ENCODE assay signal across 20 mouse cellular contexts in the genomic region with DNA sequence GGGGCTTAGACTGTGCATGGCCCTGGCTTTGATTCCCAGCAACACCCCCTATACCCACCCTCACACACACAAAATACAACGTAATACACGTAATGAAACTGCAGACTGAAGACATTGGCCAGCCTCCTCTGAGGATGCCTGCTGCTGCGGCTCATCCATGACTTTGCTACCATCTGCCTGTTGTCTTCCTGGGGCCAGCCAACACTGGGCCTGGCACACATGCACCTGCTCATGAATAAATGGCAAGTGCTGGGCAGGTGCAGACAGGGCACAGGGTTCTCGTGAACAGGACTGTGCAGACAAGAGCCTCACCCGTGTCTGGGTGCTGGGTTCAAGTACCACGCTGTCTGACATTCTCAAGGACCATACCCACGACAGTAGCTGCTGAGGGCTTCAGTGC. TPM values are rescaled to one million over a fixed set of nuclear protein-coding genes. Genes with fewer than 3 reads are reported as not detected.
DNase-seq lines count a peak whose midpoint lies in the region; ATAC-seq and TF ChIP-seq lines count a peak whose summit lies in the region.
"Had no signal": no experiment of that assay in that cellular context is flagged by ENCODE, and none has a peak within 500 bp of the region (broad histone marks: within the 10 kb centered on the region; RNA-seq: fewer than 3 reads in every experiment).

No protein-coding gene starts in this region.

- WGBS in hindbrain, embryonic 14.5 days: 87% methylated on average over 7 of the region's 7 CpGs
- WGBS in hindbrain, embryonic 12.5 days: 90% methylated on average over 7 of the region's 7 CpGs
- 93% methylated on average over 7 of the region's 7 CpGs for WGBS in kidney, embryonic 14.5 days

- H3K4me3 ChIP-seq in hindbrain, embryonic 14.5 days (replicated peaks; ENCODE audit: low read length): no peak overlapping the region
- H3K4me3 ChIP-seq in hindbrain, embryonic 12.5 days: no peak overlapping the region
- 0 out of 2 replicates have a peak overlapping the region, but pooled peaks have one; percentile 37 for H3K4me3 ChIP-seq in E14TG2a.4 (replicated peaks; ENCODE audit: low read length)
- H3K4me3 ChIP-seq in kidney, embryonic 14.5 days (ENCODE audit: low read length): no peak overlapping the region
- H3K4me3 ChIP-seq: embryonic facial prominence, embryonic 15.5 days; heart, embryonic 10.5 days; hindbrain, embryonic 13.5 days; limb, embryonic 15.5 days; neural tube, embryonic 12.5 days had no signal

- no peaks in the 10 kb centered on the region for H3K9me3 ChIP-seq in hindbrain, embryonic 14.5 days (ENCODE audit: control insufficient read depth, low read length)
- no peaks in the 10 kb centered on the region for H3K9me3 ChIP-seq in hindbrain, embryonic 12.5 days (replicated peaks)
- H3K9me3 ChIP-seq in E14TG2a.4 (ENCODE audit: low read length): no peaks in the 10 kb centered on the region
- no peaks in the 10 kb centered on the region for H3K9me3 ChIP-seq in kidney, embryonic 14.5 days (ENCODE audit: control insufficient read depth, low read length)
- H3K9me3 ChIP-seq: embryonic facial prominence, embryonic 15.5 days; heart, embryonic 10.5 days; hindbrain, embryonic 13.5 days; limb, embryonic 15.5 days; neural tube, embryonic 12.5 days had no signal

- H3K9ac ChIP-seq in hindbrain, embryonic 14.5 days: no peak overlapping the region
- no peak overlapping the region for H3K9ac ChIP-seq in hindbrain, embryonic 12.5 days
- no peak overlapping the region for H3K9ac ChIP-seq in kidney, embryonic 14.5 days (ENCODE audit: low read depth, low read length)
- H3K9ac ChIP-seq: embryonic facial prominence, embryonic 15.5 days; hindbrain, embryonic 13.5 days; limb, embryonic 15.5 days; neural tube, embryonic 12.5 days had no signal

- no peak overlapping the region for H3K4me2 ChIP-seq in hindbrain, embryonic 14.5 days (replicated peaks)
- H3K4me2 ChIP-seq in hindbrain, embryonic 12.5 days (replicated peaks): no peak overlapping the region
- H3K4me2 ChIP-seq in kidney, embryonic 14.5 days (replicated peaks; ENCODE audit: low read depth, low read length): no peak overlapping the region
- H3K4me2 ChIP-seq: embryonic facial prominence, embryonic 15.5 days; hindbrain, embryonic 13.5 days; limb, embryonic 15.5 days; neural tube, embryonic 12.5 days had no signal

- H3K27ac ChIP-seq in hindbrain, embryonic 14.5 days: no peak overlapping the region
- no peak overlapping the region for H3K27ac ChIP-seq in hindbrain, embryonic 12.5 days
- no peak overlapping the region for H3K27ac ChIP-seq in kidney, embryonic 14.5 days (ENCODE audit: low read depth, low read length)
- H3K27ac ChIP-seq: embryonic facial prominence, embryonic 15.5 days; heart, embryonic 10.5 days; hindbrain, embryonic 13.5 days; kidney, postnatal 0 days; limb, embryonic 15.5 days; neural tube, embryonic 12.5 days had no signal

- no peak for DNase-seq in hindbrain, embryonic 14.5 days (ENCODE audit: low spot score)
- peak; percentile 76 for DNase-seq in brain, adult 2 months (ENCODE audit: low read depth, low spot score)
- peak; percentile 71 for DNase-seq in cerebellum, adult 9-11 months
- no peak for DNase-seq in gastrocnemius, postnatal 10 days
- DNase-seq: adrenal gland, adult 2 months; lung, adult 2 months; lung, postnatal 36 days; right cerebral cortex, adult 18-20 months; spleen, adult 18-20 months; thymus, postnatal 25 days had no signal

- ATAC-seq in hindbrain, embryonic 14.5 days (ENCODE audit: low FRiP score): peak; percentile 10; the same call in 1 of the 2 replicates
- no peak for ATAC-seq in hindbrain, embryonic 12.5 days (ENCODE audit: low FRiP score)
- no peak for ATAC-seq in kidney, embryonic 14.5 days (ENCODE audit: low FRiP score, low TSS enrichment)
- ATAC-seq: intestine, postnatal 0 days had no signal

- peaks cover 26% of the 10 kb centered on the region for H3K36me3 ChIP-seq in hindbrain, embryonic 14.5 days (replicated peaks; ENCODE audit: control insufficient read depth, insufficient read depth)
- H3K36me3 ChIP-seq in hindbrain, embryonic 12.5 days: peaks cover 22% of the 10 kb centered on the region
- peaks cover 43% of the 10 kb centered on the region for H3K36me3 ChIP-seq in E14TG2a.4 (ENCODE audit: insufficient read depth, low read length)
- H3K36me3 ChIP-seq in kidney, embryonic 14.5 days (ENCODE audit: control insufficient read depth, insufficient read depth, low read length): peaks cover 17% of the 10 kb centered on the region; the same call in 1 of the 2 replicates

- no peak for TF ChIP-seq CTCF in E14TG2a.4 (conservative IDR thresholded peaks at IDR 0.05; ENCODE audit: low read length)

- no peaks in the 10 kb centered on the region for H3K27me3 ChIP-seq in hindbrain, embryonic 14.5 days (ENCODE audit: control insufficient read depth, insufficient read depth, low read length)
- H3K27me3 ChIP-seq in hindbrain, embryonic 12.5 days: no peaks in the 10 kb centered on the region
- H3K27me3 ChIP-seq in E14TG2a.4 (ENCODE audit: insufficient read depth, low read length): no peaks in the 10 kb centered on the region
- peaks cover 8% of the 10 kb centered on the region; the same call in 1 of the 2 replicates for H3K27me3 ChIP-seq in kidney, embryonic 14.5 days (ENCODE audit: control insufficient read depth, insufficient read depth, low read length)
- H3K27me3 ChIP-seq: embryonic facial prominence, embryonic 15.5 days; hindbrain, embryonic 13.5 days; limb, embryonic 15.5 days; neural tube, embryonic 12.5 days had no signal

- H3K4me1 ChIP-seq in hindbrain, embryonic 14.5 days (replicated peaks; ENCODE audit: control insufficient read depth, insufficient read depth, low read length): peaks cover 9% of the 10 kb centered on the region
- H3K4me1 ChIP-seq in hindbrain, embryonic 12.5 days: peaks cover 17% of the 10 kb centered on the region
- H3K4me1 ChIP-seq in E14TG2a.4 (replicated peaks; ENCODE audit: low read depth, low read length): peaks cover 76% of the 10 kb centered on the region
- 0 out of 2 replicates have a peak, but pooled peaks cover 3% of the 10 kb centered on the region for H3K4me1 ChIP-seq in kidney, embryonic 14.5 days (ENCODE audit: control insufficient read depth, insufficient read depth, low read length)
- H3K4me1 ChIP-seq: neural tube, embryonic 12.5 days had no signal

RNA-seq across cellular contexts. Expression of gene Dpf1, which starts 40.0 kb away (rescaled TPM):
- 160 and 161 TPM in 2 replicates for polyA plus RNA-seq in hindbrain, embryonic 14.5 days (2014; fragmentation: Nextera tagmentation; extraction: Ambion mirVana)
- 102 and 110 TPM in 2 replicates for polyA plus RNA-seq in hindbrain, embryonic 12.5 days (2016; fragmentation: Nextera tagmentation; extraction: Ambion mirVana)
- polyA plus RNA-seq in kidney, embryonic 14.5 days (2014; fragmentation: Nextera tagmentation; extraction: Ambion mirVana): 4.5 and 5.5 TPM in 2 replicates
- total RNA-seq in gastrocnemius, postnatal 10 days (2021): 1 to 10 TPM; 3.4 to 3.8 TPM

RNA-seq across cellular contexts. Expression of gene Ppp1r14a, which starts 54.6 kb away (rescaled TPM):
- polyA plus RNA-seq in hindbrain, embryonic 14.5 days (2014; fragmentation: Nextera tagmentation; extraction: Ambion mirVana): 2.2 and 3.6 TPM in 2 replicates
- polyA plus RNA-seq in hindbrain, embryonic 12.5 days (2016; fragmentation: Nextera tagmentation; extraction: Ambion mirVana): 20.8 and 22.4 TPM in 2 replicates
- polyA plus RNA-seq in kidney, embryonic 14.5 days (2014; fragmentation: Nextera tagmentation; extraction: Ambion mirVana): 19.3 and 27.7 TPM in 2 replicates
- 10 to 100 TPM; 11.8 to 13.3 TPM for total RNA-seq in gastrocnemius, postnatal 10 days (2021)

Comparison
In these comparisons a context has a peak if more than half of its experiments do, and no peak if none do; other contexts are left out.
1. DNase-seq: peak in brain, adult 2 months (single experiment) and cerebellum, adult 9-11 months (single experiment); none in hindbrain, embryonic 14.5 days (single experiment) and gastrocnemius, postnatal 10 days (single experiment).
2. RNA of gene Dpf1, which starts 40.0 kb away (polyA plus RNA-seq): 160 to 161 TPM in hindbrain, embryonic 14.5 days and 102 to 110 TPM in hindbrain, embryonic 12.5 days; 4.5 to 5.5 TPM in kidney, embryonic 14.5 days; every median in the first group is over 10 times any median in the second.